Mouse (Mus musculus): ENCODE data around the gene Lhx4. TPM values are rescaled to one million over a fixed set of nuclear protein-coding genes. Genes with fewer than 3 reads are reported as not detected.

The Lhx4 gene
- polyA plus RNA-seq, 3 experiments from 2014 or later, result not detected

- ATAC-seq, result no peak
Measured at GRCm38 (mm10) chr1:155742411-155743363, 8.8 kb downstream of the Lhx4 start.

- ATAC-seq, result peak; percentile 32
Measured at GRCm38 (mm10) chr1:155741988-155742387, 9.5 kb downstream of the Lhx4 start.

- peak; percentile 9 for ATAC-seq
Measured at GRCm38 (mm10) chr1:155741378-155741945, 10.0 kb downstream of the Lhx4 start.

- ATAC-seq, result peak; percentile 49
Measured at GRCm38 (mm10) chr1:155740622-155741377, 10.7 kb downstream of the Lhx4 start.

- no peak for ATAC-seq
Measured at GRCm38 (mm10) chr1:155737809-155738383, 13.6 kb downstream of the Lhx4 start.

- ATAC-seq, result no peak
Measured at GRCm38 (mm10) chr1:155737017-155737808, 14.3 kb downstream of the Lhx4 start.

GRCm38 (mm10) chr1:155736096-155736825, 15.2 kb downstream of the Lhx4 start:
- no peak for ATAC-seq

- no peak for ATAC-seq
Measured at GRCm38 (mm10) chr1:155731156-155731555, 20.3 kb downstream of the Lhx4 start.

- no peak for ATAC-seq
Measured at GRCm38 (mm10) chr1:155729113-155729795, 22.2 kb downstream of the Lhx4 start.

- ATAC-seq, result no peak
Measured at GRCm38 (mm10) chr1:155727830-155728229, 23.7 kb downstream of the Lhx4 start.

- no peak for ATAC-seq
Measured at GRCm38 (mm10) chr1:155725876-155726275, 25.6 kb downstream of the Lhx4 start.

- ATAC-seq, result no peak
Measured at GRCm38 (mm10) chr1:155724301-155724700, 27.2 kb downstream of the Lhx4 start.

GRCm38 (mm10) chr1:155722185-155722584, 29.3 kb downstream of the Lhx4 start:
- ATAC-seq, result no peak

- no peak for ATAC-seq
Measured at GRCm38 (mm10) chr1:155721443-155721842, 30.0 kb downstream of the Lhx4 start.

- no peak for ATAC-seq
Measured at GRCm38 (mm10) chr1:155720006-155720405, 31.5 kb downstream of the Lhx4 start.

GRCm38 (mm10) chr1:155718851-155719250, 32.6 kb downstream of the Lhx4 start:
- no peak for ATAC-seq

- no peak for ATAC-seq
Measured at GRCm38 (mm10) chr1:155717301-155717700, 34.2 kb downstream of the Lhx4 start.

- no peak for ATAC-seq
Measured at GRCm38 (mm10) chr1:155715366-155715765, 36.1 kb downstream of the Lhx4 start.

GRCm38 (mm10) chr1:155713306-155713705, 38.2 kb downstream of the Lhx4 start:
- no peak for ATAC-seq

GRCm38 (mm10) chr1:155704182-155704581, 47.3 kb downstream of the Lhx4 start:
- no peak for ATAC-seq
